Mouse (Mus musculus): Measurements from ENCODE around the gene Clec2e.
"Not testable (repeated sequence)": the region's sequence is repeated elsewhere in the genome, so short reads cannot be mapped to it uniquely, and the experiment has no call there.

The Clec2e gene

DNA sequence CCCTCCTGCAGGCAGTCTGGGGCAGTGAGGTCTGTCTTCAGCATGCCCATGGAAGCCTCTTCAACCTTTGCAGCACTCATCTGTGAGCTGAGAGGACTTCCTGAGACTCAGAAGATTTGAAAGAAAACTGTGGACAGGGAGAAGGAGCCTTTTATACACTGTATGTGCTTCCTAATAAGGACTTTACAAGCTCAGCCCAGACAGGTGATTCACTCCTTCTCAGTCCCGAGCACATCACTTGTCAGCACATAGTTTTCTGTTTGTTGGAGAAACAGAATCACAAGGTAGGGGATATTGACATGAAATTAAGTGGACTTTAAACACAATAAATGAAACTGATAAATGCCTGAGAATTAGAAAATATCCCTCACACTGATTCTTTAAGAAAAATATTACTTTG is at the start of gene Clec2e:
Gene Clec2e, minus strand, starts transcription at position 120 of the 400 bp plus-strand sequence.
- DNase-seq (ENCODE audit: low read depth), result not testable (repeated sequence)

DNA sequence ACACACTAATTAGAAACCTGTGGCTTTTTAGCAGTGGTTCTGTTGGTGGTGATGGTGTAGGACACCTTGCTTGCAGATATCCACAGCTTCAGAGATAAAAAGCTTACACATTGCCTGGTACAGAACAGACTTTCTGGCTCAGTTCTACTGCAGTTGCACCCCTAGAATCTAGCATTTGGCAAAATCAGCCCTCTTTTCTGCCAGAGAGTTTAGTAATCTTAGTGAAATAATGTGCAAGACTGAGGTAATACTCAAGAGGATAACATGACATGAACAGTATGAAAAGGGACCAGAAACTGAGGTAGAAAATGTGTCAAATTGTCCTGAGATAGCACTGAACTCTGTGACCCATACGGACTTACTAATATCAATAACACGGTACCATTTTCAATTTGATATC is 46.1 kb upstream of the Clec2e start:
- DNase-seq (ENCODE audit: low read depth), result no peak

DNA sequence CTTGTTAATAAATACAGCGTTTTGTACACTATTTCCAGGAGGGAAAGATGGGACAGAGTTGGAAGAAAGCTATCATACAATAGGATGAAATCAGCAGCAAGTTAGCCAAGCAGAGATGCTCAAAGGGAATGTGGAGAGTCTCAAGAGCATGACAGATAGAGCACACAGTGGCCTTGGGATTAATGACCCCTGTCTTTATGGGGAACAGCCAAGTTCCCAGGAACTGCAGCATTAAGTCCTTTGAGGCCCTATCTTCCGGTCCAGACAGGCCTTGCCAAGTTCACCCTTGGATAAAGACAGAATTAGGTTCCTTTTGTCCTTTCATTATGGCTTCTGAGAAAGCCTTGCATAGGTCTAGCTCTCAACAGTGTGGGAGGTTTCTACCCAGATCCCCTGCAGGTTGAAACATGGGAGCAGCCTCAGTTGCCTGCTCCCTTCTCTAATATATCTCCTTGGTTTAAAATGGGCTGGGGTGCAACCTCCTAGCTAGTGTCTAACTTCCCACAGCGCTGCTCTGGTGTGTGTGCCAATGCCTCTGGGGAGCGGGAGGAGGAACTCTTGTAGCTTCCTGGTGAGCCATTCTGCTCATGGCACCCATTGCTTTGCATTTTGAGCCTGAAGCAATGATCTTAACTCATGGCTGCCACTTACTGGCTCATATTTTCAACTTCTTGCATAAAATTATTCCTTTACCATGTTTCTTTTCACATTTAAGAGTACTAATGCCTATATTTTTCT is 32.1 kb upstream of the Clec2e start:
- DNase-seq (ENCODE audit: low read depth), result no peak

DNA sequence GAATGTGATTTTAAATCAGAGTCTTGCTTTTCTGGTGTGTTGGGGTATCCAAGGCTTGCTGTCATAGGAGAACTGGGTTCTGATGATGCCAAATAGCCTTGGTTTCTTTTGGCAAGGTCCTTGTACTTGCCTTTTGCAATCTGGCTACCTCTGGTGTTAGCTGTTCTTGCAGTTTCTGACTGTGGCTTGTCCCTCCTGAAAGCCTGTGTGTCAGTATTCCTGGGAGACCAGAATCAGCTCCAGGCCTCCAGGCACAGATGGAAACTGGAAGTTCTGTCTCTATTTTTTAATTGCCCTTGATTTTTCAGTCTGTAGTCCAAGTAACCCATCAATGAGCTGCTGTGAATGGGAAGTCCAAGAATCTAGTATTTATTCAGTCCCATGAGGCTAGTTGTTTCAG is 26.1 kb upstream of the Clec2e start:
- DNase-seq (ENCODE audit: low read depth), result no peak

DNA sequence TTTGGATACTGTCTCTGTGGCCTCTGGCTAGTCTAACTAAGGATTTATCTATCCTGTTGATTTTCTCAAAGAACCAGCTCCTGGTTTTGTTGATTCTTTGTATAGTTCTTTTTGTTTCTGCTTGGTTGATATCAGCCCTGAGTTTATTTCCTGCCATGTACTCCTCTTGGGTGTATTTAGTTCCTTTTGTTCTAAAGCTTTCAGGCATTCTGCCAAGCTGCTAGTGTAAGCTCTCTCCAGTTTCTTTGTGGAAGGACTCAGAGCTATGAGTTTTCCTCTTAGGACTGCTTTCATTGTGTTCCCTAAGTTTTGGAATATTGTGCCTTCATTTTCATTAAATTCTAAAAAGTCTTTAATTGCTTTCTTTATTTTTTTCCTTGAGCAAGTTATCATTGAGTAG is 23.8 kb upstream of the Clec2e start:
- not testable (repeated sequence) for DNase-seq (ENCODE audit: low read depth)

DNA sequence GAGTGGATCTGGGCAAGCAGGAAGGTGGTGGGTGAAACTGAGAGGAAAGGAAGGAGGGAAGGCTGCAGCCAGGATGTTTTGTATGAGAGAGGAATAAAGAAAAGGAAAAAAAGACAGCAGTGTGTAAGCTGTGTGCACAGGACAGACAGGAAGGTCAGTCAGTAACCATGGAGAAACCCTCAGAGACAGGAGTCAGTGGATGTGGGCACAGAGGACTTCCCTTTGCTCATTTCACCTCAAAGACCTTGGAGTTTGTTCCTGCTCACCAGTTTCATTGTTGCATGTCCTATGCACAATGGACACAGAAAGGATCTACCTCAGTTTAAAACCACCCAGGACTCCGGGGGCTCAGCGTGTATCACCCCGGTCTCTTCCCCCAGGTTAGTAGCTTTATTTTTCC is 15.5 kb upstream of the Clec2e start:
- no peak for DNase-seq (ENCODE audit: low read depth)

DNA sequence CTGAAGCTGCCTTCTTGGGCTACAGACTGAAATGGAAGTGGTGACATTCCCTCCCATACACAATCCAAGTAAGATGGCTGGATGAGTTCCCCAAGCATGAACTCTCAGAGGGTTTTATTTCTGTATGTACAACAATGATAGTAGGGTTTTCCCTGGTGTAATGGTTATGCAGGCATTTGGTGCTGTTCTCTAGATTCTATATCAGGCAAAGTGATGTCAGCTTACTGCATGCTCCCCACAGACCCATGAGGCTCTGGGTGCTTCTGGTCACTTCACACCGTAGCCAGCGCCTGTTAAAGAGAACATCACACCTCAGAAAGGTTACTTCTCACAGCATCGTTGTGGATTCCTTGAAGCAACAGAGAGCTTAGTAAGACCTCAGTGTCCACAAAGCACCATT is 13.5 kb upstream of the Clec2e start:
- DNase-seq (ENCODE audit: low read depth), result not testable (repeated sequence)

DNA sequence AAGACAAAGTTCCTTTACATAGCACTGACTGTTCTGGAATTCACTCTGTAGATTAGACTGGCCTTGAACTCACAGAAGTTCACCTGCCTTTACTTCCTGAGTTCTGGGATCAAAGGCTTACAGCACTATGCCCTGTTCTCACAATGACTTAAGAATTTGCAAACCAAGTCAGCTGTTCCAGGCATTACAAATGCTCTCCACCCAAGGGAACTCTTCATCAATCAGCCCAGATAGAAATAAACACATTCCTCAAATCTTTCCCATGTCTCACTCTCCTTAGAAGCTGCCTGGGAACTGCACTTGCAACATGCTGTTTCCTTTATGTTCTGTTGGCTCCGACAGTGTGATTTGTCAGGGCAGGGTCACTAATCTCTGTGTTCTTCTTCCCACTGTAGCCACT is 13.1 kb upstream of the Clec2e start:
- no peak for DNase-seq (ENCODE audit: low read depth)

DNA sequence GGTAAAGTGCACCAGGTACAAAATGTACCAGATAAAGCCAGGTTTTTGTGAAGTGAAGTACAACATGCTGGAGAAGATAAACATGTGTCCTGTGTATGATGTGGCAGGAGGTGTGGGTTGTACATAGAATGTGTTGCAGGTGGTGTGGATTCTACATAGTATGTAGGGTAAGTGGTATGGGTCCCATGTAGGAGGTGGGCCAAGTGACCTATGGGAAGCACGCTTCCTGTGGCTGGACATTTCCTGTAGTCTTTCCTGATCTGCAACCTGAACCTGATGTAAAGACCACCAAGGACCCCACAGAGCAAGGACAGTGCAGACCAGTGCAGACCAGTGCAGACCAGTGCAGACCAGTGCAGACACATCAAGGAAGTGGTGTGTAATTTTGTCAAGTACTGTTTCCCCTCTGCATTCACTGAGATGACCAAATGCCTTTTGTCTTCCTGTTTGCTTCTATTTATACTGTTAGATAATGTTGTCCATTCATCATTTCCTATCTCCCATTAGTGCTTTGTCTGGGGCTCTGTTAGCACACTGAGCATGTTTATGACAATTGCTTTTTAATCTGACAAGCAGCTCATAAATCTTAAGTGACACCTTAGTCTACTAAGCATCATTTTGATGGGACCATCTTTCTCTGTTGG is 12.4 kb upstream of the Clec2e start:
- no peak for DNase-seq (ENCODE audit: low read depth)

DNA sequence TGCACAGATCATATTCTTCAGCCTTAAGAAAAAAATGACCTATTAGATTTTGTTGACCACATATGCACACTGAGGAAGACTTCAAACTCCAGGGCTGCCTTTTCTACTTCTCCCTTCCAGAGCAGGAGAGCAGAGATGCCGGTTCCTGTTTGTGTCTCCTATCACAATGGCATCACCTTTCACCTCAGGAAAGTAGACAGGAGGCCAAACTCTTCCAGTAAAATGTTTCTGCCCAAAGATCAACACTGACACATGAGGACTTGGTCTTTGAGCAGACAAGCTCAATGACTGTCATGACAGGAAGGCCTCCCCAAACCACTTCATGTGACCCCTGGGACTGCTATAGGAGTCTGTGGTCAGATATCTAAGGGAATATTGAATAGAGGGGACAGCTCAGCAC is 11.8 kb upstream of the Clec2e start:
- no peak for DNase-seq (ENCODE audit: low read depth)

DNA sequence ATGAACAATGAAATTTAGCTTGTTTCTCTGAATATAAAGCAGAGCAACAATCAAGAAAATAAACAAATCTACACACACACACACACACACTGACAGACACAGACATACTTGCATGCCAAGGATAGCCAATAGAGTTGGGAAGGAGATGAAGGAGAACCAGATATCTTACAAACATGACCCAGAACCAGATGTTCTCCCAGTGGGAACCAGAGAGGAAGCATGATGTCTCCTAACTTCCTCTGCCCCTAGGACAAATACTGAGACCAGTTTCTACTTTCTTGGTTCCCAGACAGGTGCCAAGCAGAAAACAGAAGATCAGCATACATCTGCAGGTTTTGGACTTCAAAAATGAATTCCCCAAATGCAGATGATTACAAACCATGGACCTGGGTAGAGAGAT is 7.2 kb upstream of the Clec2e start:
- no peak for DNase-seq (ENCODE audit: low read depth)

DNA sequence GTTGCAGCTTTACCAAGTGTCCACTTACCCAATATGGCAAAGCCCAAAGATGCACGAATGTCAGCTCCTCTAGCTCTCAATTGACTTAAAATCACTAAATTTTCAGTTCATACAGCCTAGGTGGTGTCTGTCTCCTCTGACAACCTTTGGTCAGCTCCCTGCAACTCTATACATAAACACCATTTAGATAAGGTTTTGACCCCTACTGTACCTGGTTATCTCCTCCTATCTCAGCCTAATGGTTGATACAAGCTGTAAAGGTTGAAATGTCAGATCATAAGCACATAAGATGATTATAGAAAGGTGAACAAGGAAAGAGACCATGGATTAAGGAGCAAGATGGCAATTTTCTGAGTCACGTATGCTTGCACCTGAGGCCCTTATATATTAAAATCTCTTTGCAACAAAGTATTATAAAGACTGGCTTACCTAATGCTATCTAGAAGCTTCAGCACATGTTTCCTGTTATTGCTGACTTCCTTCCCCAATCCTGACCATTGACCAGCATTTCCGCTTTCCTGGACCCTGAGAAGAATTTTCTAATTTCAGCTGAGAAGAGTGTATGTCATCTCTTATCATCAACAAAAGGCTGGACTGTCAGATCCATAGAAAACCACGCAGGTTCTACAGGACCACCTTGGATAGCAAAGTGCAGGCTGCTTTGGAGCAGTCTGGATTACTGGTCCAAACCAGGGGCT is 2.3 kb upstream of the Clec2e start:
- DNase-seq (ENCODE audit: low read depth), result no peak

DNA sequence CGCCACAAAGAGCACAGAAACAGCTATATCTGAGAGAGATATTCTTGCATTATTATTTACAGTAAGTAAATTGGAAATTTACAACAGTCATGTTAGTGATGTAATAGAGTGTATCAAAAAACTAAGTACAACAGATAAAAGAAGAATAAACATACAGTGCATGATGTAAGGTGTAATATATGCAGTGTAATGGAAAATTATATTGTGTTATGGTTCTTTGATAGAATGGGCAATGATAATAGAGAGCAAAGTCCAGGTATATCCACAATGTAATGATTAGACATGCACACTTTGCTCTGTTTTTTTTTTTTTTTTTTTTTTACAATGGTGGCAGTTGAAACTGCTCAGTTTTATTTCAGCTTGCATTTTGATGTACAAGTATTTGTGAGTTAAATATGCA is 891 bp upstream of the Clec2e start:
- DNase-seq (ENCODE audit: low read depth), result no peak

DNA sequence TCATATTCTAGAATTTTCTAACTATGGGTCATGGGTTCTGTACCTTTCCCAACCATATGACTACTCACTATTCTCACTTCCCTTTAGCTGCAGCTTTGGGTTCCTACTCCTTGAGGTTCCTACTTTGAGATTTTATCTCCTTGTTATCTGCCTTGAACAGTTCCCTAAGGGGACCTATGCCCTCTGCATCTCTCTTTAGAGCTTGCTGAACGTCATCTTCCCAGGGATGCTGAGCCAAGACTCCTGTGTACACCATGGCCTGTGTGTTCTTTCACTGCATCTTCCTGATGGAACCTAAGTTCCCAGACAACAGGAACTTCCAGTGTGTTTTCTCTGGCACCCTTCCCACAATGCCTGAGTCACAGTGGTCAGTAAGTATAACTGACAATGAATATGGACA is 2.8 kb downstream of the Clec2e start:
- DNase-seq (ENCODE audit: low read depth), result no peak

DNA sequence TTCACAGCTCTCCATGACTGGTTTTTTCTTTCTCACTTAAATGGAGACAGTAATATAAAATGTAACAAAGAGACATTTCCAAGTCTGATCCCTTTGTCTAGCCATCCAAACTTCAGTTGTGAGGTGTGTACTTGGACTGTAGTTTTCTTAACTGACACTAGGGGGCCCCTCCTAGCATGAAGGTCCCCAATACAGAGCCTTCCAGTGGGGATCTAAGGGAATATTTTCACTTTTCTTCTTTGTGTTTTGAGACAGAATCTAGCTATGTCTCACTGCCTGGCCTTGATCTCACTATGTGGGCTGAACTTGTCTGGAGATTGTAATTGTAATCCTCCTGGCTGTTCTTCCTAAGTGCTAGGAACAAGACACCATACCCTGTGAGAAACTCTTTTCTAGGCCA is 5.5 kb downstream of the Clec2e start:
- peak; percentile 72 for DNase-seq (ENCODE audit: low read depth)

DNA sequence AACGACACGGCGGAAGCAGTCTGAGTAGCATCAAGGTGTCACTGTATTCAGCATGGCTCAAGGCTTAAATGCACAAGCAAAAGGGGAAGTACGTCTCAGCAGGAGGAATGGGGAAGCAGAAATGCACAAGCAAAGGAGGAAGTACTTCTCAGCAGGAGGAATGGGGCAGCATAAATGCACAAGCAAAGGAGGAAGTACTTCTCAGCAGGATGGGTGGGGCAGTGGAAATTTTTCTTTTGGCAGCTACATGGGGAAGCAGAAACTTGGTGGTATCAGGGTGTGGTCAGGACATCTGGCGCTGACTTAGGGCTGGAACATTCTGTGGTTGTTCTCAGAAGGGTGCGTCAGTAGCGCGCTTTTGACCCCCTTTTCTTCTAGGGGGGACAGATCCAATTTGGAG is 12.1 kb downstream of the Clec2e start:
- not testable (repeated sequence) for DNase-seq (ENCODE audit: low read depth)

DNA sequence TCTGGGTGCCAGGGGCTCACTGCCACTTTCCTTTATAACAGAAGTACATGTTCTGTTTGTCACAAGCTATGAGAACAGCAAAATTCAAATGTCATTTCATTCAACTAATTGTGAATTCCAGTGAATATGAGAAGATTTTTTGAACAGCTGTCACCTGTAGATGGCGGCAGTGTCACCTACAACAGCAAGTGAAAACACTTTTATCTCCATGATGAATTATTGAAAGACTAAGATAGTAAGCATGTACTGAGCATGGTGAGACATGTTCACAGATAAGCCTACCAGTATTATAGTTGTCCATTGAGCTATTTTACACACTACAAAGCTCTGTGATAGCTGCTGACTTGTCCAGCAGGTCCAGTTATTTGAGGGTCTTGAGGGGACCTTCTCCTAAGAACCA is 12.6 kb downstream of the Clec2e start:
- DNase-seq (ENCODE audit: low read depth), result peak; percentile 80

DNA sequence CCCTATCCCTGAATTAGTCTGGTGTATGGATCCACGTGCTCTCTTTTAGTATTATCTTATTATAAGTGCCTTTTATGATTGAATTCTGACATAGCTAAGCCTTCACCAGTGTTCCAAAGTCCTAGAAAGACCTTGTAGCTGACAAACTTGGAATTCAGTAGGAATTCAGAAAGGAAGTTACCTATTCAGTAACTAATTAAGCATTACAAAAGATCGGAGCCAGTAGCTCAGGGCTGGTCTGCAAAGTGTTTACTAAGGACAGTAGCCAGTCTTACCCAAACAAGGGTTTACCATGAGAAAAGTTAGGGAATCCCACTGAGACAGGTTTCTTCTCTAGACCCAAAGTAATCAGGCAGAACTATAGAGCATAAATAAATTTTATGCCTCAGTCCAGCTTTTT is 14.7 kb downstream of the Clec2e start:
- not testable (repeated sequence) for DNase-seq (ENCODE audit: low read depth)

DNA sequence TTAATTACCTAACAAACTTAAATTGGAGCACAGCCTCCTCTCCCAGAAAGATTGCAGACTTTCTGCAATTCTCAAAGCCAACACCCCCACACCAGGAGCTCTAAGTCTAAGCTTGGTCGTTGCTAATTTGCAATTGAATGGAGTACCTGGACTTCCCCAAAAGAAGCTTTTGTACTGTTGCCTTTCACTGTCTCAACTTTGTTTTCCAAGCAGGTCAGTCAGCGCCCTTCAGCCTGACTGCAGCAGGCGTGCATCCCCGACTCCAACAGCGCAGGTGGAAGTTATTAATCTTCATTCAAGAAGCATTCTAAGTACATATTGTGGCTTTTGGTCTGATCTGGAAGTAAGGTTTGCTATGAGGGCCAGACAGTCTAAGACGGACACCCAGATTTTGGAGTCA is 15.6 kb downstream of the Clec2e start:
- no peak for DNase-seq (ENCODE audit: low read depth)

DNA sequence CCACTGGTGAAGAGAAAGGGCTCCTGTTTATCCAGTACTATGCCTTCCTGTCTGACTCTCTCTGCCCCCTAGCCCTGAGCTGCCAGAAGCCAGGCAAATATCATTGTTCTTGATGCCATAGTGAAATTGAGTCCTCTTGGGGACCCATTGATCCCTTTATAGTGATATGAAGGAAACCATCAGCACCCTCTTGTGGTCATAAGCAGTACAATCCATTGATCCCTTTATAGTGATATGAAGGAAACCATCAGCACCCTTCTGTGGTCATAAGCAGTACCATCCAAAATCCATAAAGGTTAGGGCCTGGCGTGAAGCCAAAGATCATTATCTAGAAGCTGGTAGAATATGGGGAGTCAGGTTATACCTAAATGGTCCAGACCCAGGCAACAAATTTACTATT is 33.7 kb downstream of the Clec2e start:
- DNase-seq (ENCODE audit: low read depth), result peak; percentile 83

DNA sequence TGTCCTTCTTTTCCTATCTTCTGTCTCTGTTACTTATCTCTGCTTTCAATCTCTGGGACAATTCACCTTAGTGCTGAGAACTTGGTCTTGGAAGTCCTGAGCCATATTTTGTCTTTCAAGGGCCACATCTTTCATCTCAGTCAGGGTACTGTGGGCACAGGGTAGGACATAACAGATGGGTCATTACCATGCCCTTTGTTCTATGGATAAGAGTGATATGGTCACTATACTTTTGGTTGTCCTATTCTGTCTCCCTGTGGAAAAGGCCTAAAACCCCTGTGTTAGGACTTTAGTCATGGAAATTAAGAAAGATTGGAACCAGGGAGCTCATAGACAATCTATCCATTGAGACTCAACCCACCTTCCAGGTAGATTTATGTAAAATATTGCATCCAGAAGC is 34.2 kb downstream of the Clec2e start:
- DNase-seq (ENCODE audit: low read depth), result no peak

DNA sequence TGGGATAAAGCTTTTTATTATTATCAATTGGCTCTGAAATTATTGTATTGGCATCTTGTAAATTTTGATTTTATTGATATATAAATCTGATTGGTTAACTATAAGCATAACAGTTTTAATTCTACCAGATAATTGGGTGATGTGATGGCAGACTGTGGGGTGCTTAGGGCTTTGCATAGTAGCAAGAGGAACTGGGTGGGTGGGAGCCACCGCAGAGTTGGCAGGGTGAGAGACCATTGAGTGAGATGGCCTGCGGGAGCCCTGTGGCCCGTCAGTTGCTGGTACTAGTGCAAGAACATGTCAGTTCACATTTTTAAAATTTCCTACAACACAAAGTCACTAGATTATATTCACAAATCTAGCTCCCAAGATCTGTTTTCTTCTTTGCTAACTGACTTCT is 34.9 kb downstream of the Clec2e start:
- DNase-seq (ENCODE audit: low read depth), result no peak

DNA sequence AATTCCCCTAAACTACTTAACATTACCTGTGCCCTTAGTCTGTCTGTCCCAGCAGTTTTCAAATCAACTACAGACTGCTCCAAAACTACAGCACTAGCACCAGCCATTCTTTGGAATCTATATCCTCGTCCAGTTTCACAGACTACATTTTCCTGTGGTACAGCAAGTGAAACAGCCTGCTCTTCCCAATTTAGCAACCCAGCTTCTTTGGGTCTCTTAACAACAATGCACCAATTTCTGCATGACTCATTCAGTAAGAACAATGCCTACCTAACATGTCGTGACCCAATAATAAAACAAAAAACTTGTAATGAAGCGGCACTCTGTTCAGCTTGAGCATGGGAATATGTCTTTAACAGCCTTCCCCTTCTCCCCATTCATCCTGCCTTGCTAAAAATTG is 35.3 kb downstream of the Clec2e start:
- no peak for DNase-seq (ENCODE audit: low read depth)

Data from naive thymus-derived CD4-positive, alpha-beta T cell, adult 2 months (primary cell).